Mouse (Mus musculus): Measurements from ENCODE around the gene Scd2.

DNA sequence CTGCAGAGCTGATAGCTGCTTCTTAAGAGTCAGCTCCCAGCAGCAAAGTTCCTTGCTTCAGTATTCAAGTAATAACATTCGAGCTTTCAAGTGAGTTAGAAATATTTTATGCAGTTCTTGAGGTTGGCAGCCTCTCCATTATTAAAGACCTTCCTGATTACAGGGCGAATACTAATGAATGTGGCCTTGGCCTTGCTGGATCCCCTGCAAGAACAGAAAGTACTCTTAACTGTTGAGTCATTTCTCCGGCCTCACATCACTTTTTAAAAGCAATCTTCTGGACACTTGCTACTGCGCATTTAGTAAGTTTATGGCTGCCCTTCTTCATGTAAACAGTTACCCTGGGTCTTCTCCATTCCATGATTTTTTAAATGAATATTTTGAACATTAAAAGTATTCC is 27.7 kb downstream of the Scd2 start:
- TF ChIP-seq HCFC1 (IDR thresholded peaks at IDR 0.05; ENCODE audit: low read depth, low read length), result no peak
- no peak for TF ChIP-seq MXI1 (IDR thresholded peaks at IDR 0.05; ENCODE audit: low read depth, low read length)
- no peak for TF ChIP-seq MAZ (IDR thresholded peaks at IDR 0.05; ENCODE audit: low read depth, low read length)
- TF ChIP-seq CTCF (IDR thresholded peaks at IDR 0.05 in 2 of 3, conservative IDR thresholded peaks at IDR 0.05 in 1 of 3; ENCODE audit: control insufficient read depth in 1 of 3, insufficient read depth in 1 of 3, low read depth in 2 of 3, low read length in 3 of 3, poor library complexity in 1 of 3, severe bottlenecking in 1 of 3), result no peak
- no peak for TF ChIP-seq ZNF384 (IDR thresholded peaks at IDR 0.05; ENCODE audit: low read depth, low read length)
- no peak for TF ChIP-seq SMC3 (IDR thresholded peaks at IDR 0.05; ENCODE audit: low read depth, low read length)
- no peak for TF ChIP-seq RAD21 (IDR thresholded peaks at IDR 0.05; ENCODE audit: low read depth, low read length)
- TF ChIP-seq USF1 (IDR thresholded peaks at IDR 0.05; ENCODE audit: low read depth, low read length), result no peak
- TF ChIP-seq CHD1 (IDR thresholded peaks at IDR 0.05; ENCODE audit: low read depth, low read length), result no peak
- TF ChIP-seq ZMIZ1 (IDR thresholded peaks at IDR 0.05; ENCODE audit: low read depth, low read length), result no peak
- no peak for TF ChIP-seq MAFK (IDR thresholded peaks at IDR 0.05; ENCODE audit: borderline replicate concordance, low read depth, low read length)
- TF ChIP-seq POLR2A (IDR thresholded peaks at IDR 0.05; ENCODE audit: control insufficient read depth in 1 of 2, insufficient read depth in 1 of 2, low read depth in 1 of 2, low read length in 2 of 2, poor library complexity in 1 of 2), result no peak

Measured in MEL (cell line).